Mouse (Mus musculus) ZHBTc4 (cell line): ENCODE data around the gene Spg21.

ENCODE experiments used
- DNase-seq: peaks from one replicate; pipeline ENCODE4 v3.0.0-alpha.2; 2011; ENCODE audit warnings: low read depth, low spot score

Gene Spg21

GRCm38 (mm10) chr9:65535191-65535722 lies 74.5 kb downstream of the Spg21 start:
- DNase-seq = no peak

GRCm38 (mm10) chr9:65535789-65536469 lies 75.2 kb downstream of the Spg21 start:
- no peak for DNase-seq

GRCm38 (mm10) chr9:65536491-65536890 lies 75.7 kb downstream of the Spg21 start:
- no peak for DNase-seq
